Mouse (Mus musculus): ENCODE data around the gene Olfr1467. TPM values are rescaled to one million over a fixed set of nuclear protein-coding genes. Genes with fewer than 3 reads are reported as not detected.

Gene Olfr1467
- not detected in 2 replicates for total RNA-seq (2015)
- not detected in 2 replicates for total RNA-seq (2017)

DNA sequence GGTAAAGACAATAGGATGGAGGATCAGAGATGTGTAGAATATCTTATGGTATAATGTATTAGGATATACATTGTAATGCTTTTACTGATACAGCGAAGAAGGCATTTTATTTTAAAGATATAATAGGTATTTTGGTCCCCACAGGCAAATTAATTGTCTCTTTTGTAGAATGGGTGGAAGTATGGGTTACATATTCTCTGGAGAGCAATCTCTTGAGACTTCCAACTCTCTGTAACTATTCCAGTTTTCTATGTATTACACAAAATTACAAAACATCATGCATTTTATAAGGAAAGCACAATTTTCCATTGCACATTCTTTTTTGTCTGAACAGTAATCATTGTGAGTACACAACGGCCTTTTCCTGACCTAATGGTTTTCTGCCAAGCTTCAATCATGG, at the start of gene Olfr1467:
TSS of gene Olfr1467 (plus strand) at position 301 of the 400 bp plus-strand sequence.
- no peak for ATAC-seq (replicated peaks; ENCODE audit: poor library complexity)

DNA sequence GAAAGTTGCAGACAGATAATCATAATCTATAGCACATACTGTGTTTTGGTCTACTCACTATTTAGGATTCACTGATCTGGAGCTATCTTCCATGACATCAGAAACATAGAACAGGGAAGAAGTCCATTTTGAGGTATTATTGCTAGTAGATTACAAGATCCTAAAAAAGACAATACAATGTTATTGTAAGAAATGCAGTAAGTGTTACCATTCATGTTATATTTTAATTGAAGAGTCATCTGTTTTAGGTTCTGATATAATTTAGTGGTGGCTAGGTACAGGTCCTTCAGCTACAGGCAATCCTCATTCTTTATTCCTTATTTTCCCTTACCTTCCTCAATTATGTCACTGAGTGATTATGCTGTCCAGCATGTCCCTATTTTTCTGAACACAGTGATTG, 46.6 kb upstream of the Olfr1467 start, which contains the start of gene Olfr1465:
TSS of gene Olfr1465 (minus strand) at position 101 of the 400 bp plus-strand sequence.
- ATAC-seq (replicated peaks; ENCODE audit: poor library complexity), result no peak

DNA sequence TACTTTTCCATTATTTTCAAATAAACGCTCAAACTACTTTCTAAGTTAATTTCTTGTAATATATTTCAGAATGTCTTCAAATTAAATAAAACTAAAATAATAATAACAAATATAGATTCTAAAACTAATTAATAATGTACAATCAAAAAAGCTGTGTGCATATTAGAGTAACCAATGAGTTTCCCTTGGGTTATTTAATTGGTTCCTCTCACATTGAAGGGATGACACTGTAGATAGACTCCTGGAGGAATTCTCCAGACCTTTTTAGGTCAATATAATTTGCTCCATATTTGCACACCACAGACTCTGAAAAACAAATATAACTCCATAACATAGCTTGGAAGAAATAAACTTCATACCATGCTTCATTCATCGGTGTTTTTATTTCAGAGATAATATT, 23.5 kb upstream of the Olfr1467 start, which contains the start of gene Olfr1466:
TSS of gene Olfr1466 (plus strand) at position 301 of the 400 bp plus-strand sequence.
- ATAC-seq (replicated peaks; ENCODE audit: poor library complexity), result no peak

DNA sequence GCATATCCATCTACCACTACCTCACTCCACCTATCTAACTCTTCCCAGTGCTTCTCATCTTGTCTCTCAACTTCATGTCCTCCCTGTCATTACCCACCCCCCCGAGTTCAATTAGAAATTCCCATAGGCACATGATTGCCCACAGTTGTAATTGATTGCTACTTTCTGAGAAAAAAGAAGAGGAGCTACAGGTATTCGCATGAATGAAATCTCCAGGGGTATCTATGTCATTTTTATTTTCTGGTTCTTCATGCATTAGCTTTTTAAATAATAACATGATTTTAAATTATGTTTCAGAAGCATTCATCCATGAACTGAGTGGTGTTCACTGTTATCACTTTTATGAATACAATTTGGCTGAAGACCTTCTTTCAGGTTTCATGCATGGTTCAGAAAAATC, 45.5 kb downstream of the Olfr1467 start, which contains the start of gene Olfr1469:
TSS of gene Olfr1469 (plus strand) at position 301 of the 400 bp plus-strand sequence.
- no peak for ATAC-seq (replicated peaks; ENCODE audit: poor library complexity)

Other genes starting within 250 kb of the Olfr1467 start
- not detected in 2 replicates for gene Olfr1459, start 212.7 kb upstream of the Olfr1467 start, total RNA-seq (2015)
- gene Olfr1459, start 212.7 kb upstream of the Olfr1467 start, total RNA-seq (2017), result not detected in 2 replicates
- not detected in 2 replicates for gene Olfr1461, start 199.2 kb upstream of the Olfr1467 start, total RNA-seq (2015)
- gene Olfr1461, start 199.2 kb upstream of the Olfr1467 start, total RNA-seq (2017), result not detected in 2 replicates
- gene Olfr1462, start 176.5 kb upstream of the Olfr1467 start, total RNA-seq (2015), result not detected in 2 replicates
- not detected in 2 replicates for gene Olfr1462, start 176.5 kb upstream of the Olfr1467 start, total RNA-seq (2017)
- not detected in 2 replicates for gene Olfr1463, start 130.9 kb upstream of the Olfr1467 start, total RNA-seq (2015)
- gene Olfr1463, start 130.9 kb upstream of the Olfr1467 start, total RNA-seq (2017), result not detected in 2 replicates
- gene Olfr1465, start 46.7 kb upstream of the Olfr1467 start, total RNA-seq (2015), result not detected in 2 replicates
- not detected in 2 replicates for gene Olfr1465, start 46.7 kb upstream of the Olfr1467 start, total RNA-seq (2017)
- gene Olfr1466, start 23.4 kb upstream of the Olfr1467 start, total RNA-seq (2015), result not detected in 2 replicates
- gene Olfr1466, start 23.4 kb upstream of the Olfr1467 start, total RNA-seq (2017), result not detected in 2 replicates
- not detected in 2 replicates for gene Olfr1469, start 45.6 kb downstream of the Olfr1467 start, total RNA-seq (2015)
- gene Olfr1469, start 45.6 kb downstream of the Olfr1467 start, total RNA-seq (2017), result not detected in 2 replicates
- gene Olfr1471, start 81.2 kb downstream of the Olfr1467 start, total RNA-seq (2015), result not detected in 2 replicates
- gene Olfr1471, start 81.2 kb downstream of the Olfr1467 start, total RNA-seq (2017), result not detected in 2 replicates
- not detected in 2 replicates for gene Olfr1472, start 93.8 kb downstream of the Olfr1467 start, total RNA-seq (2015)
- gene Olfr1472, start 93.8 kb downstream of the Olfr1467 start, total RNA-seq (2017), result not detected in 2 replicates
- not detected in 2 replicates for gene Olfr1474, start 107.3 kb downstream of the Olfr1467 start, total RNA-seq (2015)
- gene Olfr1474, start 107.3 kb downstream of the Olfr1467 start, total RNA-seq (2017), result not detected in 2 replicates
- gene Olfr1475, start 118.0 kb downstream of the Olfr1467 start, total RNA-seq (2015), result not detected in 2 replicates
- not detected in 2 replicates for gene Olfr1475, start 118.0 kb downstream of the Olfr1467 start, total RNA-seq (2017)
- gene Olfr1477, start 138.3 kb downstream of the Olfr1467 start, total RNA-seq (2015), result not detected in 2 replicates
- gene Olfr1477, start 138.3 kb downstream of the Olfr1467 start, total RNA-seq (2017), result not detected in 2 replicates
- gene Olfr1480, start 165.7 kb downstream of the Olfr1467 start, total RNA-seq (2015), result not detected in 2 replicates
- gene Olfr1480, start 165.7 kb downstream of the Olfr1467 start, total RNA-seq (2017), result not detected in 2 replicates
- gene Olfr1484, start 221.3 kb downstream of the Olfr1467 start, total RNA-seq (2015), result not detected in 2 replicates
- gene Olfr1484, start 221.3 kb downstream of the Olfr1467 start, total RNA-seq (2017), result not detected in 2 replicates